Mouse (Mus musculus): ENCODE measurements around the gene Neurl1a.

Neurl1a gene

DNA sequence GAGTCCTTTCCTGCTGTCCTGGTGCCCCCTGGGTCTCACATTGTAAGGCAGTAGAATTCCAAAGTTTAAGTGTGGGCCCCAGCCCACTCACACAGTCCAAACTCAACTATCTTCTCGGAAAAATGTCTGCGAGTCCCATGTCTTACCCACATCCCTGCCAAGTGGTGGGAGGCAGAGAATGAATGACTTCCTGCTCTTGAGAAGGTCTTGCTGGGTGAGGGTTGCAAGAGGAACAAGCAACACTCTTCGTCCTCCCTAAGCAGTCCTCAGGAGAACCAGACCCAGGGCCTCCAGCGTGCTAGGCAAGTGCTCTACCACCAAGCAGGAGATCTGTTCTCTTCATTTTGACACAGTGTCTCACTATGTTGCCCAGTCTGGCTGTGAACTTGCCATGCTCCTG is 63.6 kb downstream of the Neurl1a start:
- no peak for DNase-seq (ENCODE audit: low read depth, low spot score)

GRCm38 (mm10) chr19:47245512-47245911 is 66.9 kb downstream of the Neurl1a start:
- no peak for DNase-seq (ENCODE audit: low read depth, low spot score)

DNA sequence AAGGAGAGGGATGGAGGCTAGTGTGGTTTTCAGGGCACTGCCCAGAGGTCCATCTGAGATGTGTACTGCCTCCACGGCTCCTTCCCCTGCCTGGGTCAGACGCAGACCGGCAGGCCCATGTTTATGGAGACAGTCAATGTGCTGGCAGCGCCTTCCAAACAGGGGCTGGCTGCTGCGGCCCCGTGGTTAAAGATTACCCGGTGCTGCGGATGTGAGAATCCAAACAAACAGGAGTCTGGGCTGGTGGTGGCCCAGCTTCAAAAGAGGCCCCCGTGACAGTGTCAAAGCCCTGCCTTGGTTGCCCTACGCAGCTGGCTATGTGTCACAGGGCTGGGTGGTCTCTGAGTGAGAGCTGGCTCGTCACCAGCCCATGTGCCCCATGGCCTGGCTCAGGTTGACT is 69.2 kb downstream of the Neurl1a start:
- no peak for DNase-seq (ENCODE audit: low read depth, low spot score)

DNA sequence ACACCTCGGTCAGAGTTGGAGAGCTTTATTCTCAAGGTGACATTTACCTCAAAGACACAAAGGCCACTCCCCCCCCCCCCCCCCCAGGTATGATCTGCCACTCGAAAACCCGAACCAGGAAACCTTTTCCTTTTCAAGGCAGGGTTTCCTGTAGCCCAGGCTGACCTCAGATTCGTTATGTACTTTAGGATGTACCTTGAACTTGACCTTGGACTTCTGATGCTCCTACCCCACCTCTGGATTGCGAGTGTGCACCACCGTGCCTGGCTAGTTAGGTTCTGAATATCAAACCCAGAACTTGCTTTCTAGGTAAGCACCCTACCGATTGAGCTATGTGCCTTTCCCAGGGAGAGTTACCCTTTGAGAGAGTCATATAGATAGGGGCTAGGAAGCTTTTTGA is 69.7 kb downstream of the Neurl1a start:
- no peak for DNase-seq (ENCODE audit: low read depth, low spot score)

- DNase-seq (ENCODE audit: low read depth, low spot score): no peak
Measured at GRCm38 (mm10) chr19:47248906-47249568, 70.4 kb downstream of the Neurl1a start.

DNA sequence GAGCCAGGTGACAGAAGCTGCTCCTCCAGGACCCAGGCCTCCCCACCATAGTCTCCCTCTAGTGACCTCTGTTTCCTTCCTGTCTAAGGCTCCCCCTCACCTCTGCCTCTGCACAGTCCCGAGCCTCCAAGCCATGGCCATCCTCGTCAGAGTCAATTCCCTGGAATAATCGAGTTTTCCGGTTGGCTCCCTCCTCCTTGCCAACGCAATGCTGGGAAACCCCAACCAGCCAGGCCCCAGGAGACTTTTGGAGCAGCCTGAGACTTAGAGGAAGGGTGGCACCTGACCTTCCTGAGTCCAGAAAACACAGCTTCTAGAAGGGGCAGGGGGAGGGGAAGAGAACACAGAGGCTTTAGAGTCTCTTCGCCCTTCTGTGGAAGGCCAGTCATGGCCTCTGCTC is 72.3 kb downstream of the Neurl1a start:
- no peak for DNase-seq (ENCODE audit: low read depth, low spot score)

- DNase-seq (ENCODE audit: low read depth, low spot score): no peak
Measured at GRCm38 (mm10) chr19:47253053-47253628, 74.5 kb downstream of the Neurl1a start.

DNA sequence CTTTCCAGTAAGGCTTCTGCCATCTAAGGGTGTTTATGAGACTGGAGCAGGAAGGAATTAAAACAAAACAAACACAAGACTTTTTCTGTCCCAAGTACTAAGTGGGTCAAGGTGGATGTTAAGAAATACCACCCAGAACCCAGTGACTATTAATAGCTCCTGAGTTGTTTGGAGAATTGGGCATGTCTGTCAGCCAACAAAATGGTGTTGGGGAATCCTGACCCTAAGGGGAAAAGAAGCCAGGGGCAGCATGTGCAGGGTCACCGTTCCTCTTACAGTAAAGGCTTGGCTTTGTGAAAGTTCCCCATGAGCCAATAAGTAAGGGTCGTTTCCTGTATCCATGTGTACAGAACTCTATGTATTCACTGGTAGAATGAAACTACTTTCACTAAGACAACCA is 76.4 kb downstream of the Neurl1a start:
- DNase-seq (ENCODE audit: low read depth, low spot score): no peak

- no peak for DNase-seq (ENCODE audit: low read depth, low spot score)
Measured at GRCm38 (mm10) chr19:47255919-47256318, 77.3 kb downstream of the Neurl1a start.

- DNase-seq (ENCODE audit: low read depth, low spot score): peak; percentile 71
Measured at GRCm38 (mm10) chr19:47259581-47259980, 81.0 kb downstream of the Neurl1a start.

DNA sequence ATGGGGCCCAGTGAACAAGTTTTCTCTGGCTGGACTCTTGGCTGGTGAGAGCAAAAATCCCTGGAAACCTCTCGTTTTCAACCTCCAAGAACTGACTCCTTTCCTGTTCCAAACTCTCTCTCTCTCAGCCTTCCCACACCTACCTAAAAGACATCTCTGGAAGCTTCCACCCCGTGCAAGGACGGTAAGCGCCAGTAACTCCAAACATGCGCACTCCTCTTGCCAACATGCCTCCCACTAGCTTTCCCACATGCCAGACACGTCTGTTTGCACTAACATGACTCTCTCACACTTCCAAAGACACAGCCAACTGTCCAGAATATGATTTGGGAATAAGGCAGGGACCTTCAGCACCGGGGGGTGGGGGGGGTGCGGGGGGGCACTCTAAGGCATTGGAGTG is 82.6 kb downstream of the Neurl1a start:
- no peak for DNase-seq (ENCODE audit: low read depth, low spot score)

GRCm38 (mm10) chr19:47263621-47264020 is 85.0 kb downstream of the Neurl1a start:
- no peak for DNase-seq (ENCODE audit: low read depth, low spot score)

DNA sequence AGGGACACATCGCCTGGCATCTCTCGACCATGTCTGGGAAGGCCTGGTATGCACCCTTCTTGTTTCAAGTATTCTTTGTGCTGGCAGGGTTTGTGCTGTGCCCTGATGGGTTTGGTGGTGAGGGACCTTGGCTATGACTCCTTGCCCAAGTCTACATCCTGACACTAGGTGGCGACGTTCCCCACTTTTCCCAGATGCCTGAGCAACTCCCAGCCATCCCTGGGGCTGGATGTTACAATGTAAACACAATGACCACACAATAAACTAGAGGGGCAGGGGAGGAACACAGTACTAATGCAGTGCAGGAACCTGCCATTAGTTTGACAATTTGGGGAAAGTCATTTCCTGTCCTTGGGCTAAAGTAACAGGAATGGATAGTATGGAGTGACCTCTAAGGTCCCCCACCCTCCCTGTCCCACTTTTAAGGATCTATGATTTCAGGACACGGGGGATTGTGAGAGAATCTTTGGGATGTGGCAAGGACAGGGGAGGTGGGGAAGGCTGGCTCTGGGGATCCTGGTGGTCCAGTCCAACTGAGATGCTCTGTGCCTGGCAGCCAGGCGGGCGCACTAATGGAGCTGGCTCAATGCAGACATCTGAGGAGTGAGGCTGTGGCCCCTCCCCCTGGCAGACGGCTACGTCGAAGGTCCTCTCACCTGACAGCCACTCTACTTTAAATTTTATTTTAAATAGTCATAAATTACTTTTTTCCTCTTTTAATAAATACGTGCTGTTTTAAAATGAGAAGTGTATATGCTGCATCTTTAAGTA is 85.9 kb downstream of the Neurl1a start:
- DNase-seq (ENCODE audit: low read depth, low spot score): peak; percentile 91

- DNase-seq (ENCODE audit: low read depth, low spot score): no peak
Measured at GRCm38 (mm10) chr19:47266070-47266801, 87.6 kb downstream of the Neurl1a start.

GRCm38 (mm10) chr19:47267066-47267465 is 88.4 kb downstream of the Neurl1a start:
- DNase-seq (ENCODE audit: low read depth, low spot score): no peak

- peak; percentile 58 for DNase-seq (ENCODE audit: low read depth, low spot score)
Measured at GRCm38 (mm10) chr19:47269729-47270128, 91.1 kb downstream of the Neurl1a start.

DNA sequence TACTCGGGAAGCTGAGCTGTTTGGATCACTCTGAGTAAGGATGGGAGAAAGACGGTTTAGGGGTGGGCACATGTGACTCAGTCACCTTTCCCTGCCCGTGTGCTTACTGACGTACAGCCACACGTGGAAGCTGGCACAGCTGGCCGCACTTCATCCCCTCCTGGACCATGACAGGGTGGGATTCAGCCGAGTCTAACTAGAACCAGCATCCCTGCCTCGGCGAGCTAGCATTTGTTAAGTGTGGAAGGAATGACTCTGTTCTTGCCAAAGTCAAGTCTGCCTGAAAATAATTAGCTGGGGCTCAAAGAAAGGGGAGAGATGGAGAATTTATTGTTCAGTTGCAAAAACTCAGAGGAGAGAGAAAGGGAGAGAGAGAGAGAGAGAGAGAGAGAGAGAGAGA is 91.9 kb downstream of the Neurl1a start:
- no peak for DNase-seq (ENCODE audit: low read depth, low spot score)

DNA sequence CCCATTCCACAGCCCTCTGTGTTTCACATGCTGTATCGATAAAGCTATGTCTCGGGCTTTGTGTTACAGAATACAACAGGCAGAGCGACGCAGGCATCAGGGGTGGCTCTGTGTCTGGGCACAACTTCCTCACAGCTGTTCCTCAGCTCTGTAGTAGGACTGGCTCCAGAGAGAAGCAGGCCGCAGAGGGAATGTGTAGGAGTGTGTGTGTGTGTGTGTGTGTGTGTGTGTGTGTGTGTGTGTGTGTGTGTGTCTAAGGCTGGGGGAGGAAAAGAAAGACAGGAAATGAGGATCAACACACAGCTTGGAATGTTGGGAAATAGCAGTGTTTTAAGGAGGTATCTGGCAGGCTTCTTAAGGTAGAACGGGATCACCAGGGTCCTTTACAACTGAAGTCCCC is 98.1 kb downstream of the Neurl1a start:
- no peak for DNase-seq (ENCODE audit: low read depth, low spot score)

- DNase-seq (ENCODE audit: low read depth, low spot score): peak; percentile 35
Measured at GRCm38 (mm10) chr19:47279372-47279771, 100.8 kb downstream of the Neurl1a start.

GRCm38 (mm10) chr19:47279788-47280532 is 101.3 kb downstream of the Neurl1a start:
- peak; percentile 88 for DNase-seq (ENCODE audit: low read depth, low spot score)

GRCm38 (mm10) chr19:47280894-47281293 is 102.3 kb downstream of the Neurl1a start:
- no peak for DNase-seq (ENCODE audit: low read depth, low spot score)
